Mouse (Mus musculus) kidney, embryonic 14.5 days (tissue): ENCODE results near the gene Zbtb5. TPM values are rescaled to one million over a fixed set of nuclear protein-coding genes. Genes with fewer than 3 reads are reported as not detected.

Experiments used
- ATAC-seq: fragments of 200-750 bp; cut with Nextera tagmentation; 2 replicates; pipeline ENCODE4 v1.8.0; 2017; ENCODE audit warnings: moderate number of reproducible peaks, mild to moderate bottlenecking, moderate TSS enrichment, moderate library complexity; ENCODE audit not compliant: low FRiP score, low TSS enrichment
- H3K27ac ChIP-seq: fragments of 300-500 bp; sonication (generic); 2 replicates; pipeline ENCODE4 v1.5.1; 2014; ENCODE audit warnings: low read depth, mild to moderate bottlenecking, low read length, moderate library complexity, mixed read lengths
- H3K27me3 ChIP-seq: fragments of 300-500 bp; sonication (generic); 2 replicates; pipeline ENCODE4 v1.6.1; 2014; ENCODE audit warnings: mild to moderate bottlenecking, low read length; ENCODE audit not compliant: control insufficient read depth, insufficient read depth
- H3K36me3 ChIP-seq: fragments of 300-500 bp; sonication (generic); 2 replicates; pipeline ENCODE4 v1.6.1; 2014; ENCODE audit warnings: low read length, mixed read lengths; ENCODE audit not compliant: control insufficient read depth, insufficient read depth
- H3K4me1 ChIP-seq: fragments of 300-500 bp; sonication (generic); 2 replicates; pipeline ENCODE4 v1.6.1; 2014; ENCODE audit warnings: low read length, mixed read lengths; ENCODE audit not compliant: control insufficient read depth, insufficient read depth
- H3K4me2 ChIP-seq: fragments of 300-500 bp; sonication (generic); replicated peaks from 2 replicates; pipeline ENCODE4 v1.6.1; 2014; ENCODE audit warnings: low read depth, mild to moderate bottlenecking, low read length
- H3K4me3 ChIP-seq: fragments of 300-500 bp; sonication (generic); 2 replicates; pipeline ENCODE4 v1.5.1; 2014; ENCODE audit warnings: mild to moderate bottlenecking, low read length
- H3K9ac ChIP-seq: fragments of 300-500 bp; sonication (generic); 2 replicates; pipeline ENCODE4 v1.6.1; 2014; ENCODE audit warnings: low read depth, mild to moderate bottlenecking, low read length, moderate library complexity
- H3K9me3 ChIP-seq: fragments of 300-500 bp; sonication (generic); 2 replicates; pipeline ENCODE4 v1.6.1; 2016; ENCODE audit warnings: low read length; ENCODE audit not compliant: control insufficient read depth
- WGBS: fragments of 180-500 bp; shearing (Covaris S2); extraction: QIAGEN DNeasy Blood & Tissue Kit; methylation state at CpG from one replicate; pipeline ENCODE4 v1.1.7; 2014; 5-methylcytosine and 5-hydroxymethylcytosine counted together
- polyA plus RNA-seq: library from polyadenylated mRNA; unstranded; fragments of >200 nt; fragmentation: Nextera tagmentation; extraction: Ambion mirVana; gene quantifications from 2 replicates; pipeline ENCODE4 v1.2.1, GENCODE M21; 2014

The Zbtb5 gene
- polyA plus RNA-seq, 1 experiment from 2014 or later: 27.2 TPM

DNA sequence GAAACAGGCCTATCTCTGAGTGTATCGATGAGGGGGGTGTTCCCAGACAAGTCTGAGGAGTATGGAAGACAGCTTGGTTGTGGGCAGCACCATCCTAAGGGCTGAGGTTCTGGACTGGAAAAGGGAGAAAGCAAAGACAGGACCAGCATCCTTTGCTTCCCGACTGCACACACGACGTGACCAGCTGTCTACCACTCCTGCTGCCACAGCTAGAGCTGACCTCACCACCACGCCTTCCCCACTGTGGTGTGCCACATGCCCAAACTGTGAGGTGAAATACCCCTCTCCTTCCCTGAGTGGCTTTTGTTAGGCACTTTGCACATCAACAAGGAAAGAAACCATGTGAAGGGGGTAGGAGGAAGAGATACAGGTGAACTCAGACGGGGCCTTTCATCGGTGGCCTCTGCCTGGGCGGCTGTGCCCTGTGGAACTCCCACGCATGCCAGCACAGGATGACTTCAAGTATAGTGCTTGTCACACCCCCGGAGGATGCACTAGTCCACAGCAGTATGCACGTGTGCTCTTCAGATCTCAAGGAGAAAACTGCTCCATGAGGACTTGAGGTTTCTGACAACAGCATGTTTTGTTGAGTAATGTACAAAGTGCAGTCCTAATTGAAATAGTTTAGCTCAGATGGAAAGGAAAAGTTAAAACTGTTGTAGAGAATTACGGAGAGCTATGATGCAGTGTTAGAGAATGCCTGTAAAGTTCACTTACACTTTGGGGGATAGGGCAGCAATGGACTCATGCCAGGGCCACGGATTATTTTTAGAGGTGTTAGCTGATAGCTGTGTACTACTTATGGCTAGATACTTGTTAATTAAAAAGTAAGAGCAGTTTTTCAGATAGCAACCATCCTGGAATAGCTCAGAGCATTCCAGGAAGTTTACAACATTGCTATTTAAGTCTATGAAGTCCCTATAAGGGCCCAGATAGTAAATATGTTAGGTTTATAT, 25.5 kb upstream of the Zbtb5 start:
- Histone ChIP-seq H3K4me1 (no peaks in the 10 kb centered on the region), H3K4me3 (no peak overlapping the region), H3K9ac (no peak overlapping the region), H3K27me3 (no peaks in the 10 kb centered on the region), H3K27ac (no peak overlapping the region), H3K9me3 (no peaks in the 10 kb centered on the region), H3K36me3 (peaks cover 40% of the 10 kb centered on the region), H3K4me2 (no peak overlapping the region)
- WGBS: 76% methylated on average over 13 of the region's 13 CpGs
- ATAC-seq: no peak

DNA sequence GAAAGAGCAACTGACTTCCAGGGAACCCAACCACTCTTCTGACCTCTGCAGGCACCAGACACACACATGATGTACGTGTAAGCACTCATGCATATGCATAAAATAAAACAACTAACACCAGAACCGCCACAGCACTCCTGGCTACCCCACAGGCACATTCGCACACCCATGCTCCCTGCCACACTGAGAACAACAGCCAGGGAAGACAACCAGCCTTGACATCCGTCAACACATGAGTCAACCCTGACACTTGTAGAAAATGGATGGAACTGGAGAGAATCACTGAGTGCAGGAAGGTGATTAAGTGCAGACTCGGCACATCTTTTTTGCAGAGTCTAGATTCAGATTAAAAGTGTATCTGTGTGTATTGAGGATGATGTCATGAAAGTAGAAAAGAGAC, 24.4 kb upstream of the Zbtb5 start:
- no peak overlapping the region for H3K27ac ChIP-seq
- H3K4me2 ChIP-seq: no peak overlapping the region
- H3K36me3 ChIP-seq: peaks cover 52% of the 10 kb centered on the region
- no peak for ATAC-seq
- H3K27me3 ChIP-seq: no peaks in the 10 kb centered on the region
- H3K4me3 ChIP-seq: no peak overlapping the region
- H3K4me1 ChIP-seq: no peaks in the 10 kb centered on the region
- H3K9me3 ChIP-seq: no peaks in the 10 kb centered on the region
- 89% methylated on average over 5 of the region's 5 CpGs for WGBS
- H3K9ac ChIP-seq: no peak overlapping the region

DNA sequence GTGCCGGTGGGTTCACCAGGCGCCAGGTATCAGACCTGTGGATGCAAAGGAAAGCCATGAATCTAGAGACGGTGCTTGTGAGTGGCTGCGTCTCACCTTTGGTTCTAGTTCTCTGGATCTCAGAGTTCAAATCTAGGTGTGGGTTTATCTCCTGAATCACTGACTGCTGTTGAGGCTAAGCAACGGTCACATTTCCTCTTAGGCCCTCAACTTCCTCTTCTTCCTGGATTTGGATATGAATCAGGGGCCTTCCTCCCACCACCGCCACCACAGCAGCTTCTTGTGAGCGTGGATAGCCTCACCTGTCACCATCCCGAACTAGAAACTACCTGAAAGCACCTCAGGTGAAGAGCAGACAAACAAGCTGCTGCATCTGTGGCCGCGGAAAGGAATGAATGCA, 23.8 kb upstream of the Zbtb5 start:
- no peak for ATAC-seq
- Histone ChIP-seq H3K4me3 (no peak overlapping the region), H3K9ac (no peak overlapping the region), H3K4me1 (no peaks in the 10 kb centered on the region), H3K4me2 (no peak overlapping the region), H3K27me3 (no peaks in the 10 kb centered on the region), H3K27ac (no peak overlapping the region), H3K9me3 (no peaks in the 10 kb centered on the region), H3K36me3 (peaks cover 51% of the 10 kb centered on the region)
- 91% methylated on average over 10 of the region's 10 CpGs for WGBS

DNA sequence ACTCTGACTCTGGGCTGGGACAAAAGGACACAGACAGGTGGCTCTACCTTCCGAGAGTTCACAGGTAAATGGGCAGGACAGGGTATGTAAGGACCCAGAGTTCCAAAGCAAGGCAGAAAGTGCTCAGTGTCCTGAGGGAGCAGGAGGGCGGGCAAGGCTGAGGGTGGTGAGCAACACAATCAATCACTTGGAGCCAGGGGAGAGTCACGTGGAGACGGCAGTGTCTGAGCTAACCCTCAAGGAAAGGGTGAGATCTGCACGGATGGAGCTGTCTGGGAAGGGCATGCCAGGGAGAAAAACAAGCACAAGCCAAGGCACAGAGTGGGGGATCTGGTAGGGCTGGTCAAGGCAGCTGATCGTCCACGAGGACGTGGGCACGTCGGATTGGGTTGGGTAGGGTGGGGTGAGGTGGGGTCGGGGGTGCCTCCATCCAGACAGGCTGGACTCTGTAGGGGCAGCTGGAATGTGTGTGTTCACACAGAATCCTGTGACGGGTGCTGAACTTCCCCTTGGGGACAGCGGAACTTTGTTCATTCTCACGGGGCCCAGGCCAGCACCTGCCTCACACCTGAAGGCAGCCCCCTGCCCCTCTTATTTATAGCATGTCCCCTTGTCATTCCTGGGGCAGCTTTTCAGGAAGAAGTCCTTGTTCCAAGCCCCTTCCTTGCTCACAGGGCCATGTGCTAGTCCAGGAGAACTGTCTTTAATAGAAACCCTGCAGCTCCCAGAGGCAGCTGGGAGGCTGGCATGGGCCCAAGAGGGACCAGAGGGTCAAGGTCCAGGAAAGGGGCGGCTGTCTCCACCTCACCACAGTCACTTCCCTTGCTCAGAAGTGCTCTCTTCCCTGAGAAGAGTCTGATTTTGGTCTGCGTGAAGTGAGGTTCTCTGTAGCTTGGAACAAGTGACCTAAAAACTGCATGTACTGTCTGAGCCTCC, 22.7 kb upstream of the Zbtb5 start:
- no peaks in the 10 kb centered on the region for H3K4me1 ChIP-seq
- no peak overlapping the region for H3K27ac ChIP-seq
- H3K27me3 ChIP-seq: no peaks in the 10 kb centered on the region
- 0 out of 2 replicates have a peak, but pooled peaks have one; percentile 10 for ATAC-seq
- WGBS: 71% methylated on average over 16 of the region's 16 CpGs
- H3K36me3 ChIP-seq: peaks cover 52% of the 10 kb centered on the region
- H3K9me3 ChIP-seq: no peaks in the 10 kb centered on the region
- H3K4me3 ChIP-seq: no peak overlapping the region
- H3K9ac ChIP-seq: no peak overlapping the region
- H3K4me2 ChIP-seq: no peak overlapping the region

DNA sequence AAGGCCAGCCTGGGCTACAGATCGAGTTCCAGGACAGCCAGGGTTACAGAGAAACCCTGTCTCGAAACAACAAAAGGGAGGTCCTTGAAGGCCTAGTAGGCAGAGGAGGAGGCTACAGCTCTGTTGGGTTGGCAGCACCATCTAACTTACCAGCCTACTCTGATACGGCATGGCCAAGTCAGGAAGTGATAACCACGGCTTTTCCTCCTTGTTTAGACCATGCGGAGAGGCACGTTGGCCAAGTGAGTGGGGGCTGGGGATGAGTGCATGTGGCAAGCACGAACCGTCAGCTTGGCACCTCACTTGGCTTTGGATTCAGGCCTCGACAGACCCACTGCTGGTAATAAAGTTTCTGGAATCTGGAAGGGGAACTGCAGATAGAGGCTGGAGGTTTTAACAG, 20.4 kb upstream of the Zbtb5 start:
- H3K4me1 ChIP-seq: no peaks in the 10 kb centered on the region
- H3K27ac ChIP-seq: no peak overlapping the region
- H3K9me3 ChIP-seq: no peaks in the 10 kb centered on the region
- H3K9ac ChIP-seq: no peak overlapping the region
- H3K4me3 ChIP-seq: no peak overlapping the region
- ATAC-seq: no peak
- no peak overlapping the region for H3K4me2 ChIP-seq
- WGBS: 90% methylated on average over 9 of the region's 9 CpGs
- H3K27me3 ChIP-seq: no peaks in the 10 kb centered on the region
- H3K36me3 ChIP-seq: peaks cover 62% of the 10 kb centered on the region

DNA sequence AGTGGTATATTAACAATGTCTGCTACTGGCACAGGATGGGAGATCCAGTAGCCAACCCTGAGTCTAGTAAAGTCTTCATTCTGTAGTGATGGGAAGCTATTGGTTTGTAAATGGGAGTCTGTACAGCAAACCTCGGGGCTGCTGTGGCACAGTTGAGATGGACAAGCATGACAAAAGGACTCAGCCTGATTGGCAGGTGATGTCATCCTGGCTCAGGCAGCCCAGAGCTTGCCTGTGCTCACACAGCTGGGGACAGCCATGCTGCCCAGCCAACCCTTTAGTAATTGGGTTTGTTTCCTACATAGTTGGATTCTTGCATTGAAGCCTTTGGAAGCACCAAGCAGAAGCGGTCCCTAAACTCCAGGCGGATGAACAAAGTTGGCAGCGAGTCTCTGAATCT, 14.2 kb upstream of the Zbtb5 start:
- Histone ChIP-seq H3K9me3 (no peaks in the 10 kb centered on the region), H3K4me3 (no peak overlapping the region), H3K9ac (no peak overlapping the region), H3K27ac (no peak overlapping the region), H3K27me3 (no peaks in the 10 kb centered on the region), H3K36me3 (peaks cover 44% of the 10 kb centered on the region), H3K4me1 (no peaks in the 10 kb centered on the region), H3K4me2 (no peak overlapping the region)
- no peak for ATAC-seq
- 97% methylated on average over 4 of the region's 4 CpGs for WGBS

DNA sequence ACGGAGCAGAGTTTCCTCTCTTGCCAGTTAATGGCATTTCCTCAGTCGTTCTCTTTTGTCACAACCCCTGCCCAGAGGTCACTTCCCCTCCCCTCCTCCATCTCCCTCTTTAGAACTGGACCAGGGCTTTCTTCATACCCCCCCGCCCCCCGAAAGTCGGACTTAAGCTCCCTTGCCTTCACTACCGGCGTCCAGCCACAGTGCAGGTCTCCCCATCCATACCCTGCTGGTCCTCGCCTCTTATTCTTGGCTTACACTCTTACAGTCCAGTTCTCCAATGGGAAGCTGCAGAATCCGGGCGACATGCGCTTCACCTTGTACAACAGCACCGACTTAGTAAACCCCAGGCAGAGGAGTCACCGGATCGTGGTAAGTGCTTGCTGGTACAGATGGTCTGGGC, 6.8 kb upstream of the Zbtb5 start:
- Histone ChIP-seq H3K4me3 (peak overlapping the region; percentile 73), H3K4me2 (peak overlapping the region; percentile 70), H3K27ac (no peak overlapping the region), H3K27me3 (no peaks in the 10 kb centered on the region), H3K9me3 (no peaks in the 10 kb centered on the region), H3K4me1 (peaks cover 9% of the 10 kb centered on the region; the same call in 1 of the 2 replicates), H3K36me3 (peaks cover 8% of the 10 kb centered on the region; the same call in 1 of the 2 replicates), H3K9ac (peak overlapping the region; percentile 67)
- 0 out of 2 replicates have a peak, but pooled peaks have one; percentile 39 for ATAC-seq
- 1% methylated on average over 14 of the region's 14 CpGs for WGBS

DNA sequence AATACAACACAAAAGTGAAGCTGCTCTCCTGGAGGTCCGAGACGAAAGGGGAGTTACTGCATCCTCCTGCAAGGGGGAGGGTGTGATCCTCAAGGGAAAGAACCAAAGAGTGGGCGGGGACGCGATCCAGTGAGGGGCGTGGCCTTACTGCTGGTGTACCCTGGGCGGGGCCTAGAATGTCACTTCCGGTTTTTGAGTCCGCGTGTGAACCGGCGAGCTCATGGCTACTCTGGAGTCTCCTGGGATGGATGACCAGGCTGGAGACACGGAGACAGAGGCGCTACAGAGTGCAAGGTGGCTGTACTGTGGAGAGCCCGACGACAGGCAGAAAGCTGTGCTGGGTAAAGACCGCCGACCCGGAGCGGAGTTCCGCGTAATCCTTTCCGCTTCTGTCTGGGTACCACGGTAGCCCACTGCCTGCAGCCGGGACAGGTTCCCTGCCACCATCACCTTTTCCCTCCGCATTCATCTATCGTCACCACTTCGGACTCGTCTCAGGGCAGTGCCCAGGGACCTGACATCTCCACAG, 6.3 kb upstream of the Zbtb5 start, which contains the start of gene Polr1e:
Gene Polr1e (plus strand): TSS at position 132 of the 529 bp plus-strand sequence.
- H3K27ac ChIP-seq: no peak within 1 kb of the TSS
- WGBS: 0% methylated on average over 29 of the region's 29 CpGs
- peak within 1 kb of the TSS; percentile 73 for H3K4me3 ChIP-seq
- H3K4me2 ChIP-seq: peak within 1 kb of the TSS; percentile 70
- no peaks in the 10 kb centered on the region for H3K27me3 ChIP-seq
- no peaks in the 10 kb centered on the region for H3K9me3 ChIP-seq
- peaks cover 4% of the 10 kb centered on the region; the same call in 1 of the 2 replicates for H3K36me3 ChIP-seq
- H3K4me1 ChIP-seq: peaks cover 11% of the 10 kb centered on the region; the same call in 1 of the 2 replicates
- peak within 1 kb of the TSS; percentile 67 for H3K9ac ChIP-seq
- peak; percentile 91 for ATAC-seq
